Mouse (Mus musculus) thymus, postnatal 10 days (tissue): ENCODE results near the gene Eif2s3x.

Source experiments
- DNase-seq, 2 experiments: peaks; one replicate each; pipeline ENCODE4 v3.0.0; 2021; ENCODE audit warnings: low spot score in 2 of 2

Eif2s3x gene

DNA sequence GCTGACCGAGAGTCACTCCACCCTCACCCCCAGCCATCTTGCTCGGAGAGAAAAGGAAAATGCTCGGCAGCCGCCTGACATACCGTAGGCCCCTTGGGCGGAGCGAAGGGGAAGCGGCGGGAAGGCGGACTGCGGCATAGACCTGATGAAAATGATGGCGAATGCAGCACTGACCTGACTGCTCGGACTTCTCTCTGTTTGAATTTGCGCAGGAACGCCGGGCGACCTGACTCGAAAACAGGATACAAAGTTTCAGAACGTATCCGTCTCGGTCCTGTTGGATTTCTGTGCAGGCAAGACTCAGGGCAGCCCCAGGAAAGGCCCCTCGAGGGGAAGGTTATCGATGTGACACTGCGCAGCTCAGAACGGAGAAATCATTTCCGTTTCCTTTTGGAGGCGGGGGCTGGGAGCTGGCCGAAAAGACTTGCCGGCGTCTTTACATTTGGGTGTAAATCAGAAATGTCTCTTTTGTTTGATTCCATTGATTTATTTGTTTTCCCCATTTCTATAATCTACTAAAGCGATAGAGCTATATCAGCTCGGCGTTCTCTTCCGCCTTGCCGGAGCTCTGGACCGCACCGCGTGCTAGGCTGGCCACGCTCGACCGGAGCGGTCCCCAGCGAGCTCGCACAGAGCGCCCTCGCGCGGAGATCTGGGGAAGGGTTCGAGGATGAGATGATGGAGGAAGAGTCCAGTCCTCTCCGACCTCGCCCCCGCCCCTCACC is at the start of gene Eif2s3x:
Eif2s3x (minus strand) TSS at position 266 of the 725 bp plus-strand sequence.
- peak; percentile 76 to 86 for DNase-seq

DNA sequence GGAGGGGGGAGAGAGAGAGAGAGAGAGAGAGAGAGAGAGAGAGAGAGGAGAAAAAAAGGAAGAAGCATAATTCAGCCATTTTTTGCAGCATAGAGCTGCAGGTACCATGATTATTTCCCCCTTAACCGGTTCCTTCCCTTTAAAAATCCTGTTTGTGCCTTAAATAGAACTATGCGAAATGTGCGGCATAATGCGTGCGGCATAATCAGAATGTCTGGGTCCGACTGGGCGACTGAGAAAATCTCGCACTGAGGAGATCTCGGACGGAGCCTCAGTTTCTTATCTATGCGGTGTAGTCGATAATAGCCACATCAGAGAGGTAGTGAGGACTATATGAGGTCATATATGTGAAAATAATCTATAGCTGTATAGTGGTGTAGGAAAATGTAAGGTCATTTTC is 22.9 kb upstream of the Eif2s3x start:
- no peak for DNase-seq

DNA sequence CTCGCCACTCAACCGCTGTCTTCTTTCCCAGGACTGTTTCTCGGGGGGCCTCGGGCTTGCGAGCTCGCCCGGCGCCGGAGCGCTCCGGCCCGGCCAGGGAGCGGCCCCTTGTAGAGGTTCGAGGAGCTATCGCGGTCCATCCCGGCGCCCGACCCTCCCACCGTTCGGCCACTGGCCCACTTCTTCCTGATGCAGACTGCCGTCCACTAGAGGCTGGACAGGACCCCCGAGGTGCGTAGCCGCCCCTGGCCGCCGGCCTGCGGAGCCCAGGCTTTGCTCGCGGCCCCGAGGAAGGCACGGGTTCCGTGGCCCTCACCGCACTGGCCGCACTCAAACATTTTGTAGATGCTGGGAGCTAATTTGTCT is 22.5 kb upstream of the Eif2s3x start:
- peak; percentile 3 to 17 for DNase-seq

DNA sequence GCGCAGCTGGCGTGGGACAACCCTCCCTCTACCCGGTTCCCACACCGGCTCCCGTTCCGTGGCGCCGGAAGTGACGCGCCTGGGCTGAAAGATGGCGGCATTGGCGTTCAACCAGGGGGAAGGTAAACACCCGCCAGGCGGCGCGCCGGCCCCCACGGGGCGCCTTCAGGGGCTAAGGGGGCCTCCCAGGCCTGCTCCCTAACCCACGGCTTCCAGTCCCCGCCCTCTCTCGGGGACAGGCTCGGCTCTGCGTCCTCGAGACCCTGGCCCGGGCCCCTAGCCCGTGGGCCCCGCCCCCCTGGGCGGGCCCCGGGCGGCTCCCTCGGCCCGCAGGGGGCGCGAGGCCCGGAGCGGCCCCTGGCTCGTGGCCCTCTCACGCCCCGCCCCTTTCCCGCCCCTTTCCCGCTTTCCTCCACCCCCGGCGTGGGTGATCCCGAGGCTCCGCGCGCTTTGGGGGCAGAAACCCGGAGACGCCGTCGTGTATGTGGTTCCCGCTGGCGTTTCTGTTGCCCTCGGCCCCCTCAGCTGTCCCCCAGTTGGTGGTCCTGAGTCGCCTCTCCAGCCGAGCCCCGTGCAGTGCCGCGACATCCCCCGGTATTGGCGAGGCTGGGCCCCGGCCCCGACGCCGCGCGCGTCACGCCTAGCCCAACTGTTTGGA is 22.0 kb upstream of the Eif2s3x start, which contains the start of gene Klhl15:
Klhl15 (plus strand) TSS at position 68 of the 658 bp plus-strand sequence.
- DNase-seq = peak; percentile 80 to 84

DNA sequence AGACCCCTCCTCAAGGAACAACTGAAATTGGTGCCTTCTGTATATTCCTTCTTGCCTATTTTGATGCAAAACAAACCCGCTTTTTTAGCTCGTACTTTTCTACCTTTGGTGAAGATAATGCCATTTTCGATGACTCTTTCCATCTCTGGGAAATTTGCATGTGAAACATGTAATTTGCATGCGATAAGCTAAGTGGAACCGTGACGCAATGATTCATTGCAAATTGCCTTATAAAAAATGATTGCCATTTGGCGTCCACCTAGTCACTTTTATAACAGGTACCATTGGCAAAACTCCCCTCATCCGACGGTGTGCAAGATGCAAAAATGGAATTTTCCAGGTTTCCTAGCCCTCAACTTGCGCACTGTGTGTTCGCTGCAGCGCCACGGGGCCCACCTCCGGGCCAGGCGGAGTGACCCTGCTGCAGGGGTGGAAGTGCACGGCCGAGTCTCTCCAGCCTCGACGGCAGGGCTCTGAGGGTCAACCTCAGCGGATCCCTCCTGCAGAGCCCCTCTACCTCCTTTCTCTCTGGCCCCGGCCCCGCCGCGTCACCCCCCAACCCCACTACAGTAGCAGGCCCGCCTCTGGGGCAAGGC is 21.4 kb upstream of the Eif2s3x start:
- DNase-seq = no peak

DNA sequence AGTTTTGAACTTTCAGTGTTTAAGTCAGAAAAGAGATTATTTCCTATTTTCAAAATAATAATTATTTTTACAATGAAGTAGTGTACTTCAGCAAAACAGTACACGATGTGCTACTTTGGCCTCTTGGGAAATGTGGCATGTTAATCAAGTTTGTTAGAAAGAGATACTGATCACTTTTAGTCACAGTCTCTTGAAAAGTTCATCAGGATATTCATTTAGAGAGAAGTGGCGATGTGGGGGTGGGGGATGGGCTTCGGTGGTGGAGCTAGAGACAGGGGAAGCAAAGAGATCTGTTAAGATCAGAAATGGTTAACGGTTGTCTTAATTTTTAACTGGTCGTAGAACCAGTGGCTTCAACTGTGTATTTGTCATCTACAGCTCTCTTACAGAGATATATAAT is 20.8 kb upstream of the Eif2s3x start:
- peak in 1 of 2 experiments; percentile 6 for DNase-seq

DNA sequence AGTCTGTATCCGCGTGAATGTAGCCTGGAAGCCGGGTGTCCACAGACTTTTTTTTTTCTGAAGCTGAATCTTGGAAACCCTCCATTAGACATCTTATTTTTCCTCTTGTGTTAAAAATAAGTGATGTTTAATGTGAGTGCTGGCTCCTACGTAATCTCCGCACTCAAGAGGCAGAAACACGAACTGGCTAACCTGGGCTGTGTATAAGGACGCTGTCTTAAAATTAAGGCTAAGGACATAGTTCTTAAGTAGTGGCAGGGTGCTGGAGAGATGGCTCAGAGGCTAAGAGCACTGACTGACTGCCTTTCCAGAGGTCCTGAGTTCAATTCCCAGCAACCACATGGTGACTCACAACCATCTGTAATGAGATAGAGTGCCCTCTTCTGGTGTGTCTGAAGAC is 722 bp upstream of the Eif2s3x start:
- DNase-seq = no peak

DNA sequence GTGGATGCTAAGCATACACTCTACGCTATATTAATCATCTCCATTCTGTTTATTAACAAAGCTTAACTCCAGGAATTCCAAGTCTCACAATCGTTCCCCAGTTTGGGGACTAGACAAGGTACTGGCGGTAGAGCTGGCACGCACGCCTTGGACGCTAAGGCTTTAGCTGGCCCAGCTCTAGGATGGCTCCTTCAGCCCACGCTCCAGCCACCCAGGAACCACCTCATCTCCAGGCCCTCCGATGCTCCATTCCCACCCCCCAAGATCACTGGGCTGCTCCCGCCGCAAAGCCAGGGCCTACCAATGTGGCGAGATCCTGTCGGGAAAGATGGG is 432 bp downstream of the Eif2s3x start:
- no peak for DNase-seq

DNA sequence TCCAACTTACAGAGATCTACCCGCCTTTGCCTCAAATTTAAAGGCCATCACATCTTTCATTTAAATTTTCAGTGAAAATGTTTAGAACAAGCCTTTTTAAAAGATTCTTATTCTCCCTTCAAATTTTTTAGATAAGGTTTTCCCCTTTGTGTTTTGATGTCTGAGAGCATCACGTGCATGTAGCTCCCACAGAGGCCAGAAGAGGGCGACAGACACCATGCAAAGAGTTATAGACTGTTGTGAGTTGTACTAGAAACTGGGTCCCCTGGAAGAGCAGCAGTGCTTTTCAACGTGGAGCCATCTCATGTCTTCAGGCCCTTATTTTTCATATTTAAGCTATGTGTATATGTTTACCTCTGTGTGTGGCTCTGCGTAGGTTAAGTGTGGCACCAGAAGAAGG is 14.9 kb downstream of the Eif2s3x start:
- DNase-seq = peak; percentile 10 to 33

DNA sequence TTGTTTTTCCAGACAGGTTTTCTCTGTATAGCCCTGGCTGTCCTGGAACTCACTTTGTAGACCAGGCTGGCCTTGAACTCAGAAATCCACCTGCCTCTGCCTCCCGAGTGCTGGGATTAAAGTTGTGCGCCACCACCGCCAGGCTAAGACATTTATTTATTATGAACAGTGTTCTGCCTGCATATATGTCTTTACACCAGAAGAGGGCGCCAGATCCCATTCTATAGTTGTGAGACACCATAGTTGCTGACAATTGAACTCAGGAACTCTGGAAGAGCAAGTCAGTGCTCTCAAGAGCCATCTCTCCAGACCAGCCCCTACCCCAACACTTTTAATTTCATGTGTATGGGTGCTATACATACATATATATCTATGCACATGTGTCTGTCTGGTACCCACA is 18.8 kb downstream of the Eif2s3x start:
- DNase-seq = peak in 1 of 2 experiments; percentile 21

DNA sequence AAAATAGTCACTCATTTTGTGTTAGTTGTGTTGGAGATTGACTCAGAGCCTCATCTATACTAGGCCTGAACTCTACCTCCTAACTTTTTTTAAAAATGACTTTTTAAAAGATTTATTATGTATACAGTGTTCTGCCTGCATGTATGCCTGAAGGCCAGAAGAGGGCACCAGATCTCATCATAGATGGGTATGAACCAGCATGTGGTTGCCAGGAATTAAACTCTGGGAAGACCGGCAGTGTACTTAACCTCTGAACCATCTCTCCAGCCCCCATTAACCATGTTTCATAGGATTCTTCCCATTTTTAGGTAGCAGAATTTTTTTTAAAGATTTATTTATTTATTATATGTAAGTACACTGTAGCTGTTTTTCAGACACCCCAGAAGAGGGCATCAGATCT is 27.5 kb downstream of the Eif2s3x start:
- DNase-seq = no peak

DNA sequence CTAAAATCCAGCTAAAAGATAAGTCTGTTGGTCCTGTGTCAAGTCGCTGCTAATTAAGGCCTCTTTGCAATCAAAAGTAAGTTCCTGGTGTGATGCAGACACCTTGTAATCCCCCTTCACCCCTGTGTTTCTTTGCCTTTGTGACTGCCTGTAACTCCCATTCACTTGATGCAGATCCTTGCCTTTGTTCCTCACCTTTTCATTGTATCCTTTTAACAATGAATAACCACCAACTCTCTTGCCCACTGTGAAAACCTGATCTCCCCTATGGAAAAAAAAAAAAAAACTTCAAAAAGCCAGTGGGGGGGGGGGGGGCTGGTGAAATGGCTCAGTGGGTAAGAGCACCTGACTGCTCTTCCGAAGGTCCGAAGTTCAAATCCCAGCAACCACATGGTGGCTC is 28.8 kb downstream of the Eif2s3x start:
- DNase-seq = no peak

DNA sequence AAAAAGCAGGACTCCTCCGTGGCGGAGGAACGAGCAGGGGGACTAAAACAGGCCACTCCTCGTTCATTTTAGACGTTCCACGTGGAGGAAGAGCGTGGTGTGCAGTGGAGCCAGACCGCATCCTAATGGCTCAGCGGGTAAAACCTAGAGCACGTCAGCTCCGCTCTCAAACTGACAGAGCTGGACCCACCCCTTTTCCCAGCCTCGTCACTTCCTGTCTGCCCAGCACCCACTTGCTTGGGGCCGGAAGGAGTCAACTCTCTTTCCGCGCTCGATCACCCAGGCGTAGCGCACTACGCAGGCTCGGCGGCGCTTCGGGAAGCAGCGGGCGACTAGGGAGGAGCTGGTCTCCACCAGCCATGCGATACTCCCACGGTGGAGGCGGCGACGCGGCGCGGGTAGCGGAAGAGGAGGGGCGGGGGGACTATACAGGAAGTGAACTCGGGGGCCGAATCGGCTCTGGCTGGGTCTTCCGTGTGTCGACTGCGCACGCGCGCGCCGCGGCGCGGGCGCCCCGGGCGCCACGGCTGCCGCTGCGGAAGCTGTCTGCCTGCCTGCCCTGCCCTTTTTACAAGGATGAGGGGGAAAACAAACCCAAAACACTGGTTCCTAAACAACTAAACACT is 34.8 kb downstream of the Eif2s3x start:
- DNase-seq = peak; percentile 76 to 93

DNA sequence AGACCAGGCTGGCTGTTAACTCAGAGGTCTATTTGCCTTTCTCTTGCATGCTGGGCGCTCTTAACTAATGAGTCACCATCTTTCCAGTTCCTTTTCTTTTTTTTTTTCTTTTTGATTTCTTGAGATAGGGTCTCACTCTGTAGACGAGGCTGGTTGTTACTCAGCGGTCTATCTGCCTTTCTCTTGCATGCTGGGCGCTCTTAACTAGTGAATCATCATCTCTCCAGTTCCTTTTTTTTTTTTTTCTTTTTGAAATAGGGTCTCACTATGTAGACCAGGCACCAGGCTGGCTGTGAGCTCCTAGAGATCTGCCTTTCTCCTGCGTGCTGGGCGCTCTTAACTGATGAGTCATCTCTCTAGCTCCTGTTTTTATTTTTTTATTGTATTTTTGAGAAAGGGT is 43.3 kb downstream of the Eif2s3x start:
- no peak for DNase-seq

DNA sequence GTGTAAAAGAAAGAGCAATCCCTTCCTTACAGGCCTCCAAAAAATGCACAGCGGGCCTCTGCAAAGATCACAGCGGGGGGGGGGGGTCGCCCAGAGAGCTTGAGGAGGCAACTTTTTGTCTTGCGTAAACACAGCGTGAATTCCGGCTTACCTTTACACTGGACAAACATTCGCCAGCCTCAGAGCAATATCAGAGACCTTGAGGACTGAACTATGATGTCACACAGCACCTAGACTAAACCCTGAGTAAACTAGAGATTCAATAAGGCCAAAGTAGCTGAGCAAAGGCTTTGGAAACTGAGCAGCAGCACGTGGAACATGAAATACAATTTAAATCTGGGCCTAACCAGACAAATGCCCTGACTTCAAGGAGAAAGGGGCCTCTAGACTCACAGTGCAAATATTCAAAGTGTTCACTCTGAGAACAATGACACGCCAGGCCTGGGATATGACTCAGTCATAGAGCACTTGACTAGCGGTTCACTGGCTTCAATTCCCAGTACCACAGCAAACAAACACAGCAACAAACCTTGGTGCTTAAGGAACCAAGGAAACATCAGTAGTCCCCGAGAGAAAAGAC is 60.3 kb downstream of the Eif2s3x start:
- DNase-seq = no peak

DNA sequence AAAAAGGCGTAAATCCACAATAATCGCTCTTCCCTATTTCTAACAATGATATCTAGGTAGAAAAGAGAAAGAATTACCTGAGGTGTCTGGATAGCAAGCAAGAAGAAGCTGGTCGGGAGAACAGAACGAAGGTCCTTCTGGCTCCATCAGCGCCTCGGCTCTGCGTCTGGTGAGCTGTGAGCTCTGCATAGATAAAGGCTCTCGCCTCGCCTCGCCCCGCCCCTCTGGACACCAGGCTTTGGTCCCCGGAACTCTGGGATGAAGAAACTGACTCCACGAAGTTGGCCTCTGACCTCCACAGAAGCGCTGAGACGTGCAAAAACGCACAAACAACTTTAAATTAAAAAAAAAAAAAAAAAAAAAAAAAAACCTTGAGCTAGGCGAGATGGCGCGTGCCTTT is 62.2 kb downstream of the Eif2s3x start:
- DNase-seq = no peak

DNA sequence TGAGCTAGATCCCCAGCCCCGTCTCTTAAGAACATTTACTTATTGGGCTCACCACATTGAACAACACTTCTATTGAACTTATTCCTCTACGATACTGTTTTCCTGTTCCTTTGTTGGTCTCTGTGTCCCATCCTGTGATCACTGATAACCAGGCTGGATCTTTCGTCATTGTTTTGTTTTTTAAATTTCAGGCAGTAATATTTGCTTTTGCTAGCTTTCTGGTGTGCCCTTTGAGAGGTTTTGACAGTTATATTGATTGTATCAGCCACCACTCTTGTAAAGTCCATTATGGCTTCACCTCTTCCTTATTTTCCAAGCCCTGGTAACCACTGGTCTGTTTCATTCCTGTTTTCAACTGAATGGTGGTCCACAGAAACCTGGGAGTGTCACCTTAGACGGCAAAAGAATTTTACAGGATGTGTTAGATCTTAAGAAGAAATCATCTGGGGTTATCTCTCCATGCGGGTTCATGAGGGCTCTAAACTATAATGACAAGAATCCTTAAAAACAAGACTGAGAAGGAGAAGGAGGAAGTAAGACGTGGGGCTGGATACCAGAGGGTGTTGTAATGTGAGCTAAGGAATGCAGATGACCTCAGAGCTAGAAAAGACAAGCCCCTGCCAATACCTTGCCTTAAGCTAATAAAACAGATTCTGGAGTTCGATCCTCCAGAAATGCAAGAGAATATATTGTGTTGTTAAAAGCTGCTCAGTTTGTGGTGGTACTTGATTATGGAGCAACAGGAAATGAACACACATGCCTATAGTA is 70.5 kb downstream of the Eif2s3x start:
- no peak for DNase-seq

DNA sequence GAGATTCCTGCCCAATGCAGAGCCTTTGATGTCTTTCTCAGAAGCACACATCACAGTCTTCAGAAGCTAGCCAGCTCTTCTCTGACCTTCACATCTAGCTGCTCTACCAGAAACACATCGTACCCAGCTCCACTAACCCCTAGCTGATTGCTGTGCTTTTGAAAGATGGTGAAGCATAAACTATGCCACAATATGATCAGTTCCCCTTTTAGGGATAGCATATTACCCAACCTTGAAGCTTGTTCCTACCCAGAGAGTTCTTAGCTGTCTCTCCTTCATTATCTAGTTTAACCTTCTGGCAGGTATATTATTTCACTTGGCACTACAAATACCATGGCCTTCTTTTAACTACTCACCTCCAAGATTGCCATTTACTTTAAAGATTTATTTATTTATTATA is 72.6 kb downstream of the Eif2s3x start:
- no peak for DNase-seq
